In genomic region chr6:24956586-24956973, GRCm38 (mm10) we compare ENCODE assay signal across 8 mouse cellular contexts. TPM values are rescaled to one million over a fixed set of nuclear protein-coding genes. Genes with fewer than 3 reads are reported as not detected.
DNase-seq lines count a peak whose midpoint lies in the region; ATAC-seq and TF ChIP-seq lines count a peak whose summit lies in the region.

No protein-coding gene starts in this region.

- 39% methylated on average over 5 of the region's 5 CpGs for WGBS in lung, postnatal 0 days
- 27% methylated on average over 5 of the region's 5 CpGs for WGBS in limb, embryonic 15.5 days
- 46% methylated on average over 5 of the region's 5 CpGs for WGBS in stomach, embryonic 16.5 days

- H3K27me3 ChIP-seq in lung, postnatal 0 days (replicated peaks; ENCODE audit: insufficient read depth, low read length) = peaks cover 17% of the 10 kb centered on the region
- peaks cover 14% of the 10 kb centered on the region for H3K27me3 ChIP-seq in limb, embryonic 15.5 days
- H3K27me3 ChIP-seq in stomach, embryonic 16.5 days (ENCODE audit: control insufficient read depth, insufficient read depth, low read length) = no peaks in the 10 kb centered on the region; the same call in 1 of the 2 replicates

- no peak overlapping the region for H3K27ac ChIP-seq in lung, postnatal 0 days (ENCODE audit: low read length)
- no peak overlapping the region for H3K27ac ChIP-seq in limb, embryonic 15.5 days
- 0 out of 2 replicates have a peak overlapping the region, but pooled peaks have one; percentile 33 for H3K27ac ChIP-seq in stomach, embryonic 16.5 days (ENCODE audit: low read length)

- no peak for TF ChIP-seq CTCF in lung, postnatal 0 days (IDR thresholded peaks at IDR 0.05)

- H3K4me3 ChIP-seq in lung, postnatal 0 days (ENCODE audit: low read depth, low read length) = no peak overlapping the region
- H3K4me3 ChIP-seq in limb, embryonic 15.5 days = peak overlapping the region; percentile 56
- peak overlapping the region; percentile 64 for H3K4me3 ChIP-seq in stomach, embryonic 16.5 days (replicated peaks; ENCODE audit: low read length)

- H3K4me1 ChIP-seq in lung, postnatal 0 days (ENCODE audit: insufficient read depth, low read depth, low read length) = no peaks in the 10 kb centered on the region
- peaks cover 20% of the 10 kb centered on the region for H3K4me1 ChIP-seq in limb, embryonic 15.5 days
- 0 out of 2 replicates have a peak, but pooled peaks cover 4% of the 10 kb centered on the region for H3K4me1 ChIP-seq in stomach, embryonic 16.5 days (ENCODE audit: control insufficient read depth, insufficient read depth, low read length)

- peak overlapping the region; percentile 84 for H3K4me2 ChIP-seq in lung, postnatal 0 days (replicated peaks; ENCODE audit: low read depth, low read length)
- H3K4me2 ChIP-seq in limb, embryonic 15.5 days = peak overlapping the region; percentile 98
- H3K4me2 ChIP-seq in stomach, embryonic 16.5 days (ENCODE audit: low read depth, low read length) = peak overlapping the region; percentile 99

- DNase-seq in frontal cortex, adult 2 months (ENCODE audit: extremely low spot score in 1 of 2, low spot score in 1 of 2) = no peak
- DNase-seq in lung, postnatal 0 days (ENCODE audit: low spot score) = no peak
- DNase-seq in lung, postnatal 25 days (ENCODE audit: low spot score) = no peak
- no peak for DNase-seq in right cerebral cortex, postnatal 10 days (ENCODE audit: low spot score in 2 of 2)

- peak; percentile 11 for ATAC-seq in frontal cortex, adult (ENCODE audit: low TSS enrichment)
- ATAC-seq in lung, postnatal 0 days = no peak
- 0 out of 2 replicates have a peak, but pooled peaks have one; percentile 12 for ATAC-seq in limb, embryonic 15.5 days (ENCODE audit: insufficient number of reproducible peaks, low FRiP score, low TSS enrichment, low read depth)
- ATAC-seq in stomach, embryonic 16.5 days (ENCODE audit: insufficient read depth, low FRiP score) = no peak
- ATAC-seq in cerebellum, adult (ENCODE audit: insufficient number of reproducible peaks, low FRiP score, low TSS enrichment) = no peak

- H3K9ac ChIP-seq in lung, postnatal 0 days (replicated peaks; ENCODE audit: low read depth) = no peak overlapping the region
- H3K9ac ChIP-seq in limb, embryonic 15.5 days = no peak overlapping the region; the same call in 1 of the 2 replicates
- H3K9ac ChIP-seq in stomach, embryonic 16.5 days (ENCODE audit: low read length) = peak overlapping the region; percentile 74

- H3K9me3 ChIP-seq in lung, postnatal 0 days (ENCODE audit: low read length) = no peaks in the 10 kb centered on the region
- H3K9me3 ChIP-seq in limb, embryonic 15.5 days = no peaks in the 10 kb centered on the region
- H3K9me3 ChIP-seq in stomach, embryonic 16.5 days (replicated peaks; ENCODE audit: control insufficient read depth, low read length) = no peaks in the 10 kb centered on the region

- H3K36me3 ChIP-seq in lung, postnatal 0 days (ENCODE audit: insufficient read depth, low read length) = no peaks in the 10 kb centered on the region
- H3K36me3 ChIP-seq in limb, embryonic 15.5 days = no peaks in the 10 kb centered on the region
- no peaks in the 10 kb centered on the region for H3K36me3 ChIP-seq in stomach, embryonic 16.5 days (ENCODE audit: control insufficient read depth, insufficient read depth, low read length)

- TF ChIP-seq EP300 in lung, postnatal 0 days (IDR thresholded peaks at IDR 0.05) = no peak

RNA-seq across cellular contexts. Expression of gene Tmem229a, which starts 0.5 kb away (rescaled TPM):
- 29.3 and 29.8 TPM in 2 replicates for polyA plus RNA-seq in frontal cortex, adult 2 months (2012; rRNA removed)
- 0.04 and 0.05 TPM in 2 replicates for polyA plus RNA-seq in lung, postnatal 0 days (2015; fragmentation: Nextera tagmentation; extraction: Ambion mirVana)
- polyA plus RNA-seq in limb, embryonic 15.5 days (2015; fragmentation: Nextera tagmentation; extraction: Ambion mirVana) = 0.69 and 0.92 TPM in 2 replicates
- 1.2 and 1.4 TPM in 2 replicates for polyA plus RNA-seq in stomach, embryonic 16.5 days (2015; fragmentation: Nextera tagmentation; extraction: Ambion mirVana)

Comparison
In these comparisons a context has a peak if more than half of its experiments do, and no peak if none do; other contexts are left out.
1. ATAC-seq: peak in frontal cortex, adult (single experiment) and limb, embryonic 15.5 days (single experiment); none in lung, postnatal 0 days (single experiment), stomach, embryonic 16.5 days (single experiment) and cerebellum, adult (single experiment).
2. RNA of gene Tmem229a, which starts 0.5 kb away (polyA plus RNA-seq): 29.3 to 29.8 TPM in frontal cortex, adult 2 months; 1.2 to 1.4 TPM in stomach, embryonic 16.5 days, 0.69 to 0.92 TPM in limb, embryonic 15.5 days and 0.04 to 0.05 TPM in lung, postnatal 0 days; every median in the first group is over 10 times any median in the second.
3. Peak in every context shown above with its lines, with median percentiles within 50 percentile points of each other: H3K4me2 ChIP-seq.